Mouse (Mus musculus): ENCODE data around the gene Stat3. TPM values are rescaled to one million over a fixed set of nuclear protein-coding genes. Genes with fewer than 3 reads are reported as not detected.
A peak's percentile ranks its signal among the peaks of the same experiment; 100 is the strongest.

Stat3 gene
- total RNA-seq, 2 experiments from 2014 or later: 111 to 115 TPM

DNA sequence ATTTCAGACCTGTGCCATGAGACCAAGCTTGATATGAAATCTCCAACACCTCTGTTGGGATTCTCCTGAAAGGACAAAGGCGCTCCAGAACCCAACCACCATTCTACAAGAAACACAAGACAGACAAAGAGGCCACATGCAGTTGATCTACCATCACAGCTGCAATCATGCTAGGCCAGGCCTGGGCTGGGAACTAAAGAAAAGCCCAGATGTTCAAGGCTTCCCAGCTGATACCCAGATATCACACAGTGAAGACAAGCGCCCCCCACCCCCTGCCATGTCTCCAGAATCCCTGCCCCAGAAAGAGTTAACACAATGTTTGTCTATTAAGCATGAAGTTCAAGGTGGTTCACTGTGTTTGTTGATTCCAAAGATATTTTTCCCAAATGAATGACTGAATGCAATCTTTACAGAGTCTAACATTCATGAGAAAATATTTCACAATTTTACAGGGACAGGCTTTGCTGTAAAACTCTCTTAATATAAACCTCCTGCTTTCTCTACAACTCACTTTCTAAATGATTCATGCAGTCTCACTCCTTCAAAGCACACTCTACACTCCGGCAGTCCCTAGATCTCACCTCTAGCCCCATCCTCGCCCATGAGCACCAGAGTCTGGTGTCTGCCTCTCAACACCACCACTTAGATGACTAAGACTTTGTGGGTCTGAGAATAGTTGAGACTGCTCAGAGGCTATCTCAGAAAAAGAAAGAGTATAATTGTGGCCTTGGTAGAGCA, 18.3 kb downstream of the Stat3 start:
- DNase-seq: no peak

GRCm38 (mm10) chr11:100918007-100918406, 21.3 kb downstream of the Stat3 start:
- no peak for DNase-seq

GRCm38 (mm10) chr11:100916432-100916971, 22.8 kb downstream of the Stat3 start:
- DNase-seq: no peak

GRCm38 (mm10) chr11:100915063-100915462, 24.3 kb downstream of the Stat3 start:
- no peak for DNase-seq

- DNase-seq: no peak
Measured at GRCm38 (mm10) chr11:100914415-100914814, 24.9 kb downstream of the Stat3 start.

DNA sequence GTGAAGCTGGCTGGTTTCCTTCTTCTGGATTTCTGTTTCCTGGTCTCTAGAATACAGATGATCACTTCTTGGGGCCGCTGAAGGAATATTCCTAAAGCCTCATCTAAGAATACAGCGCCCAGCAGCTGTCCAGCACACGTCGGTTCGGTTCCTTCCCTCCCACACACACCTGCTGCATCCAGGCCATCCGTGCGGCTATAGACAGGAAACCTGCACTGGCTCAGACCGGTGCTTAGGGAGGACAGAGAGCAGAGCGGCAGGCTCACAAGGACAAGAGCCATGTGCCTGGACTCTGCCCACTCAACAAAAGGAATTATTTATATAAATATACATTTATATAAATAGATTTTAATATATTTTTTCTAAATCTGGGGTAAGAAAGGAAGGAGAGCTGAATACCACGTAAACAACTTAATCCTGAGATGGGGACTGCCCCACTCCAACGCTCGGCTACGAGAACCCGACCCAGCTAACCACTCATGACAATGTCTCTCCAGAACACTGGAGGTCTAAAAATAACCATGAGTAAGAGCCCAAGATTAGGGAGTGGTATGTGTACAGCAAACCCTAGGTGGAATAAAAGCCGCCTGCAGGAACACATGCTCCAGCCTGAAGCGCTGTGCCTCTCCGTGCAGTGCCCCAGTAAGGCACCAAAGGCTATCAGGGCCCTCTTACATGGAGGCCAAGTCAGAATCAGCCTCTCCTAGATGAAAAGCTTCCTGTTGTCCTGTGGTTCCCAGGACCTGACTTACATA, 26.8 kb downstream of the Stat3 start:
- DNase-seq: peak; percentile 34

GRCm38 (mm10) chr11:100908567-100908966, 30.8 kb downstream of the Stat3 start:
- no peak for DNase-seq

- no peak for DNase-seq
Measured at GRCm38 (mm10) chr11:100908112-100908511, 31.2 kb downstream of the Stat3 start.

DNA sequence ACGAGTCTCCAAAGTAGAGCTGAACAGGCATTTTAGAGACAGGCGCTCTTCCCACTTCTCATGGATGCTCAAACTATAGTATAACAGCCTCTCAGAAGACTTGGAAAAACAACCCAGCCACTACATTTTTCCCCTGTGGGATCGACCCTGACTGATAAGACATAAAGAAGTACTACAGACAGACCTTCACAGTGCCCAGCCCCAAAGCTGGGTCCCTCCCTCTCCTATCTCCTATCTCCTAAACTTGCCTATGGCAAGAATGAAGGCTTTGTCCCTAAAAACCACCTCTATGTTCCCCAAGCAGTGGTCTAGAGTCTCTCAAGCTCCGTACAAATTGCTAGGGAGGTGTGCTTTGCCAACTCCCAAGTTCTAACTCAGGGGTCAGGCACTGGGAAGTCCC, 32.5 kb downstream of the Stat3 start:
- DNase-seq: no peak

- no peak for DNase-seq
Measured at GRCm38 (mm10) chr11:100905929-100906328, 33.4 kb downstream of the Stat3 start.

- no peak for DNase-seq
Measured at GRCm38 (mm10) chr11:100904580-100905351, 34.6 kb downstream of the Stat3 start.

DNA sequence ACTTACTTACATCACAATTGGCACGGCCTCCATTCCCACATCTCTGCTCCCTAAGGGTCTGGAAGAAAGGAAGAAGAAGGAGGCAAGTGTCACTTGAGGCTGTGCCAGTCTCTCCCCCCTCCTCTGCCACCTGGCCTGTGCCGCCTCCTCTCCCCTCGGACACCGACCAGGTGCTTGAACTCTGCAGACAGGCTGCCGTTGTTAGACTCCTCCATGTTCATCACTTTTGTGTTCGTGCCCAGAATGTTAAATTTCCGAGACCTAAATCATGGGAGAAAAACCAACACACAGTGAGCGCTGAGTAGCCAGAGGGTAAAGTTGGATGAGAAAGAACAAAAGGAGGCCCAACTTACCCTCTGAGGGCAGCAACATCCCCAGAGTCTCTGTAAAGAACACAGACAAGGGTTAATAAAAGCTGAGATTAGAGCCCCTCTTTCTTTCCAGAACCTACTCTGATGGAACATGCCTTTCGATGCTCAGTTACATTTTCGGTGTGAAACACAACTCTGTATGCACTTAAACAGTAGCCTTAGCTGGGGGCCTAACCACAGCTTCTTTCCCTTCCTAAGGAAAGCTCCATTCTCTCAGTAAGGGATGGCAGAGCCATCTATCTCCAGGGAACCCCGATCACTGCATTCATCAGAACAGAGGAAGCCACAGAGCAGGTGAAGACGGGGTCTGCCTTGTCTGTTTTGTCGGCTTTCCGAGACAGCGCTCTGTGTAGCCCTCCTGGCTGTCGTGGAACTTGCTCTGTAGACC, 40.7 kb downstream of the Stat3 start:
- no peak for DNase-seq

DNA sequence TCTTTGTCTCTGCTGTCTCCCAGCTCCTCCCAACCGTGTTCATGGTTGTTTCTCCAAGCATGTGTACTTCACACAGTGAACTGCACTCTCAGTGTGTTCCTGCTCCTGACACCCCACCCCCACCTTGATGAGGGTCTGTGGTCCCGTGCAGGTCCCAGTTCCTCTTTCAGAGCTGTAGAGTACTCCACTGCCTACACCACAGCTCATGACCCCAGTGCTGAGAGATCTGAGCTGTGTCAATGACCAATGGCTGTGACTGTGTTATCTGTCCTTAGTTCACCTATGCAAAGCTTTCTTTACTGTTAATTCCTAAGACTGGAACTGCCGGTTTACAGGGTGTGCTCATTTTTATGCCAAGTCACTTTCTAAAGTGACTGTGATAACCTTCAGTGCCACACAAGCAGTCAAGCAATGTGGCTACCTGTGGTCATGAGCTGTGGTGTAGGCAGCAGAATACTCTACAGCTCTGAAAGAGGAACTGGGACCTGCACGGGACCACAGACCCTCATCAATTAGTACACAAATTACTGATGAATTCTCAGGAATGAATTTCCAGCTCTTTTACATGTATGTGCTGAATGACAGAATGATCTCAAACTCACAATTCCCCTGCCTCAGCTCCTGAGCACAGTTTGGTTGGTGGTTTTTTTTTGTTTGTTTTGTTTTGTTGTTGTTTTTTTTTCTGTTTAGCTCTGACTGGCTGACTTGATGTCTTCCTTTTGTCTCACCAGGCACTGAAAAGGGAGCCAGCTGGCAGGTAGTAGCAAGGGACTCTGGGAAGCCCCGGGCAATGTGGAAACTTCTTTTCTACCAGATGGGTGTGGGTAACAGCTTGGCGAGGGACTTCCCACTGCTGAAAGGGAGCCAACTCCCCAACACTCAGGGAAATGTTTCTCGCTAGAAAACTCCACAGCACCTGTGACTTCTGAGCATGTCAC, 41.8 kb downstream of the Stat3 start:
- DNase-seq: no peak

DNA sequence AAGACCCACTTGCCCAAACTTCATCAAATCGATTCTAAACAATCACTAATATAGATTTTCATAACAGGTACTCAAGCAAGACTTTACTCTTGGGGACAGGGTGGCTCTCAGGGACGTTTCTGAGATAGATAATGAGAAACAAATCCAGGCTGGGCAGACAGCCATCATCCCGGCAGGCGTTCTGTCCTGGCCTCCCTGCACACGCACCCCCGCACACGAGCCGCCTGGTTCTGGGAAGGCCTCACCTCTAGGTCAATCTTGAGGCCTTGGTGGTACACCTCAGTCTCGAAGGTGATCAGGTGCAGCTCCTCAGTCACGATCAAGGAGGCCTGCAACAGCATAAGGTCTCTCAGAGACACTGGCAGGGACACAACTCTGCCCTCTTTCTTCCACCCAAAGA, 43.3 kb downstream of the Stat3 start:
- no peak for DNase-seq

- DNase-seq: no peak
Measured at GRCm38 (mm10) chr11:100894146-100894918, 45.0 kb downstream of the Stat3 start.

DNA sequence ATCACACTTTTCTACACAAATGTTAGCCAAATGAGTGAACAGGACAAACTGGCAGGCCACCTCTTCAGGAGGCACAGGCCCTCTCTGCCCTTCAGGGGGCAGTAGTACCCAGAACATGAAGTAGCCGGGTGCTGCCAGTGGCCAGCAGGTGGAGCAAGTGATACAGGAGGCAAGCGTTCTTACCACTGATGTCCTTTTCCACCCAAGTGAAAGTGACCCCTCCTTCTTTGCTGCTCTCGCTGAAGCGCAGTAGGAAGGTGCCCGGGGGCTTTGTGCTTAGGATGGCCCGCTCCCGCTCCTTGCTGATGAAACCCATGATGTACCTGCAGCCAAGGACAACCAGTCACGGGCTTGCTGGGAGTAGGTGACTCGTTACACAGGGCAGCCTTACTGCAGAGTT, 45.9 kb downstream of the Stat3 start:
- DNase-seq: peak; percentile 95

DNA sequence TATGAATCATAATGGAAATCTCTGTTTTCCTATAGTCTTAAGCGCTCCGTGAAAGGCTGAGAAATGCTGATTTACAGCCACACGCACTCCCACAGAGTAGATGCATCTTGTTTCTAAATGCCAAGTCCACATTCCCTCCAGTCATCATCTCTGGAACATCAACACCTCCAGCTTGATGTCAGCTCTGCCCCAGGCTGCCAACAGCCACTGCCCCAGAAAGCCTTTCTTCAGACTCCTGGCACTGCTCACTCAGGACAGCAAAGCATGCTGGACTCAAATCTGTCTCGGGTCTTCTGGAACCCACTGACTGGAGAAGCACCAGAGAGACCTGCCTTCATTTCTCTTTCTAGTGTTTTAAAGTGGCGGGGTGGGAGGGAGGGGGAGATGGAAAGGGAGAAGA, 46.9 kb downstream of the Stat3 start:
- peak; percentile 52 for DNase-seq

DNA sequence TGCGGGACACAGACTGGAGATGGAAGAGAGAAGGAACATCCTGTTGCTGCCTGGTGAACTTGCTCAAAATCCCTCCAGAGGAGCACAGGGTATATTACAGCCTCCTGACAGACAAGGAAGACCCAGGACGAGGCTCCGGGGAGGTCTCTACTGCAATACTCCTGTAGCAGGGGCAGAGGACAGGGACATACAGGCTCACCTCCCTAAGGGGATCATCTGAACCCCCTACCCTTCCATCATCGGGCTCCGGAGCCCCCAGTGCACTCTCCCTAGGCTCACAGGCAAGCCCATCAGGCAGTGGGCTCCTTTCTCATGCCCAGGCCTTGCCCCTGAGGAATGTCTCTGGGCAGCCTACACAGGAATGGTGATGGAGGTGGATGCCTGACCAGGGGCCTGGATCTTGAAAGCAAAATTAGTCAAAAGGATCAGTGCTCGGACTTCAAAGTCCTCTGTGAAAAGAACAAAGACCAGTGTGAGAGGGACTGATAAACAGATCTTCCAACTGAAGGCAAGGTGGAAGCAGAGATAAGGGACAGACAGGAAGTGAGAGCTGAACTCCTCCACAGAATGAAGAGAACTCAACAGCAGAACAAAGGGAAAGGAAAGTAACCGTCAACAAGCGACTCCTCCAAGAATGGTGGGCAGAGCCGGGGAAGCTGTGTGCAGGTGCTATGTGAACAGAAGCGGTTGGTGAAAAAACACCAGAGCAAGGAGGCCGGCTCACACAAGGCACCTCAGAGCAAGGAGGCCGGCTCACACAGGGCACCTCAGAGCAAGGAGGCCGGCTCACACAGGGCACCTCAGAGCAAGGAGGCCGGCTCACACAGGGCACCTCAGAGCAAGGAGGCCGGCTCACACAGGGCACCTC, 47.9 kb downstream of the Stat3 start:
- DNase-seq: no peak

DNA sequence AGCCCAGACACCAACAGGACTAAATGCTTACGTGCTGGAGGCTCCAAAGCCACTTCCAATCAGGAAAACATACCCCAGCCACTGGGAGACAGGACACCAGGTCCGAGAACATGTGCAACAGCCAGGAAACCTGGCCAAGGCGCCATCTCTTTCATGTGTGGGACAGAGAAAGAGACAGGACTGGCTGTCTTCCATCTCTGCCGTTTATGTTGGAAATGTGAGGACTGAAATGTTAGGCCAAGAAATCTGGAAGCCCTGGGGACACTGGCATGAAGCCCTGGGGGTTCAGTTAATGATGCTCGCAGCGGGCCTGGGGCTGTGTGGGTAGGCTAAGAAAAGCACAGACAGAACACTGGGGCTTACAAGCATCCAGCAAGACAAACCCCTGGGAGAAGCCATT, 48.9 kb downstream of the Stat3 start:
- no peak for DNase-seq

Measured in heart, postnatal 4 days (tissue).